Mouse (Mus musculus): ENCODE results near the gene Brd1. TPM values are rescaled to one million over a fixed set of nuclear protein-coding genes. Genes with fewer than 3 reads are reported as not detected.
A peak's percentile ranks its signal among the peaks of the same experiment; 100 is the strongest.
"Not testable (repeated sequence)": the region's sequence is repeated elsewhere in the genome, so short reads cannot be mapped to it uniquely, and the experiment has no call there.

The Brd1 gene
- polyA plus RNA-seq, 1 experiment from 2014 or later, result 24.3 TPM

- H3K27me3 ChIP-seq (ENCODE audit: control insufficient read depth, insufficient read depth, low read length); H3K9ac ChIP-seq (replicated peaks; ENCODE audit: low read length); H3K9me3 ChIP-seq (replicated peaks; ENCODE audit: control insufficient read depth, low read length); DNase-seq (ENCODE audit: low spot score); H3K36me3 ChIP-seq (replicated peaks; ENCODE audit: control insufficient read depth, insufficient read depth, low read depth, low read length); H3K4me1 ChIP-seq (ENCODE audit: control insufficient read depth, insufficient read depth, low read length); ATAC-seq (replicated peaks; ENCODE audit: insufficient number of reproducible peaks, low FRiP score, low TSS enrichment, low read depth); H3K4me2 ChIP-seq (ENCODE audit: low read depth, low read length); H3K27ac ChIP-seq (replicated peaks; ENCODE audit: low read depth, low read length); H3K4me3 ChIP-seq (ENCODE audit: low read depth, low read length): not testable (repeated sequence)
- WGBS, result 88% methylated on average over 5 of the region's 5 CpGs
These were observed 9.3 kb upstream of the Brd1 start for GRCm38 (mm10) chr15:88743371-88743770.

- H3K36me3 ChIP-seq (replicated peaks; ENCODE audit: control insufficient read depth, insufficient read depth, low read depth, low read length), result no peaks in the 10 kb centered on the region
- no peak overlapping the region for H3K9ac ChIP-seq (replicated peaks; ENCODE audit: low read length)
- no peaks in the 10 kb centered on the region for H3K4me1 ChIP-seq (ENCODE audit: control insufficient read depth, insufficient read depth, low read length)
- no peaks in the 10 kb centered on the region for H3K27me3 ChIP-seq (ENCODE audit: control insufficient read depth, insufficient read depth, low read length)
- 56% methylated on average over 6 of the region's 6 CpGs for WGBS
- H3K4me3 ChIP-seq (ENCODE audit: low read depth, low read length), result no peak overlapping the region
- no peak for ATAC-seq (replicated peaks; ENCODE audit: insufficient number of reproducible peaks, low FRiP score, low TSS enrichment, low read depth)
- no peak overlapping the region for H3K4me2 ChIP-seq (ENCODE audit: low read depth, low read length)
- no peak overlapping the region for H3K27ac ChIP-seq (replicated peaks; ENCODE audit: low read depth, low read length)
- DNase-seq (ENCODE audit: low spot score), result no peak
- H3K9me3 ChIP-seq (replicated peaks; ENCODE audit: control insufficient read depth, low read length), result no peaks in the 10 kb centered on the region
These were observed 7.3 kb upstream of the Brd1 start for GRCm38 (mm10) chr15:88741366-88741765.

- Histone ChIP-seq H3K27me3 (ENCODE audit: control insufficient read depth, insufficient read depth, low read length) (no peaks in the 10 kb centered on the region), H3K9ac (replicated peaks; ENCODE audit: low read length) (no peak overlapping the region), H3K4me1 (ENCODE audit: control insufficient read depth, insufficient read depth, low read length) (no peaks in the 10 kb centered on the region), H3K4me2 (ENCODE audit: low read depth, low read length) (no peak overlapping the region), H3K9me3 (replicated peaks; ENCODE audit: control insufficient read depth, low read length) (no peaks in the 10 kb centered on the region), H3K27ac (replicated peaks; ENCODE audit: low read depth, low read length) (no peak overlapping the region), H3K36me3 (replicated peaks; ENCODE audit: control insufficient read depth, insufficient read depth, low read depth, low read length) (no peaks in the 10 kb centered on the region), H3K4me3 (ENCODE audit: low read depth, low read length) (no peak overlapping the region)
- ATAC-seq (replicated peaks; ENCODE audit: insufficient number of reproducible peaks, low FRiP score, low TSS enrichment, low read depth) (no peak), DNase-seq (ENCODE audit: low spot score) (no peak)
- WGBS, result 78% methylated on average over 2 of the region's 2 CpGs
These were observed 4.4 kb upstream of the Brd1 start for GRCm38 (mm10) chr15:88738466-88738865.

GRCm38 (mm10) chr15:88736166-88736565, 2.1 kb upstream of the Brd1 start:
- H3K4me1 ChIP-seq (ENCODE audit: control insufficient read depth, insufficient read depth, low read length), result peaks cover 3% of the 10 kb centered on the region; the same call in 1 of the 2 replicates
- 79% methylated on average over 4 of the region's 4 CpGs for WGBS
- H3K4me3 ChIP-seq (ENCODE audit: low read depth, low read length), result no peak overlapping the region
- no peak for ATAC-seq (replicated peaks; ENCODE audit: insufficient number of reproducible peaks, low FRiP score, low TSS enrichment, low read depth)
- no peak overlapping the region for H3K27ac ChIP-seq (replicated peaks; ENCODE audit: low read depth, low read length)
- DNase-seq (ENCODE audit: low spot score), result no peak
- H3K9ac ChIP-seq (replicated peaks; ENCODE audit: low read length), result no peak overlapping the region
- H3K36me3 ChIP-seq (replicated peaks; ENCODE audit: control insufficient read depth, insufficient read depth, low read depth, low read length), result no peaks in the 10 kb centered on the region
- no peaks in the 10 kb centered on the region for H3K27me3 ChIP-seq (ENCODE audit: control insufficient read depth, insufficient read depth, low read length)
- H3K9me3 ChIP-seq (replicated peaks; ENCODE audit: control insufficient read depth, low read length), result no peaks in the 10 kb centered on the region
- H3K4me2 ChIP-seq (ENCODE audit: low read depth, low read length), result no peak overlapping the region

DNA sequence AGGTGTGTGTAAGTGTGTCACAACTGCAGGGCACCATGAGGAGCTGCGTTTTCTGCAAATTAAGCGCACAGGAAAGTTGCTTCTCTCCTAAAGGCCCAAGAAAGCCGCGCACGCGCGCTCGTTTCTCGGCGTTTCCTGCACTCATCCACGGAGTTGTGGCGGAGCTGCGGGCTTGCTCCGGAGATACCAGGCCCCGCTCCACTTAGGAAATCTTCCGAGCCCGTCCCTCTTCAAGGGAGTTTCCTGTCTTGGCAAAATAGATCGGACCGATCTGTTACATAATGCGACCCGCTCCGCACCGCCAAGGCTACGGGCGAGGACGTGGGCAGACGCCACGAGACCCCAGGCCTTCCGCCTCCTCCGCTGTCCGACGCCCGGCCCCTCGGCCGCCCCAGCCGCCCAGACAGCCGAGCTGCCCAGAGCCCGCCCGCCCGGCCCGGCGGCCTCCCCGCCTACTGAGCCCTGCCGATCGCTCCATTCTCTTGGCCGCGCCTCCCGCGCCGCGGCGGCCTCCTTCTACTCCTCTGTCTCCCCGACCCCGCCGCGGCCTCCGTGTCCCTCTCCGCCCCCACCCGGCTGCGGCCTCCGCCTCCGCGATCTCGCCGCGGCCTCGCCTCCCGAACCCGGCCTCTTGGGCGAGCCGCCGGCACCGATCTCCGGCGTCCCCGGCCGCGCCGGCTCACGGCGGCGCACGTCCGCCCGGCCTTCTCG, 837 bp downstream of the Brd1 start:
- H3K4me3 ChIP-seq (ENCODE audit: low read depth, low read length), result peak overlapping the region; percentile 99
- ATAC-seq (replicated peaks; ENCODE audit: insufficient number of reproducible peaks, low FRiP score, low TSS enrichment, low read depth), result 0 out of 2 replicates have a peak, but pooled peaks have one; percentile 46
- H3K9me3 ChIP-seq (replicated peaks; ENCODE audit: control insufficient read depth, low read length), result no peaks in the 10 kb centered on the region
- H3K27ac ChIP-seq (replicated peaks; ENCODE audit: low read depth, low read length), result peak overlapping the region; percentile 80
- peaks cover 15% of the 10 kb centered on the region for H3K36me3 ChIP-seq (replicated peaks; ENCODE audit: control insufficient read depth, insufficient read depth, low read depth, low read length)
- H3K4me2 ChIP-seq (ENCODE audit: low read depth, low read length), result peak overlapping the region; percentile 85
- H3K4me1 ChIP-seq (ENCODE audit: control insufficient read depth, insufficient read depth, low read length), result peaks cover 3% of the 10 kb centered on the region; the same call in 1 of the 2 replicates
- peak overlapping the region; percentile 99 for H3K9ac ChIP-seq (replicated peaks; ENCODE audit: low read length)
- 0% methylated on average over 47 of the region's 86 CpGs for WGBS
- DNase-seq (ENCODE audit: low spot score), result peak; percentile 62
- H3K27me3 ChIP-seq (ENCODE audit: control insufficient read depth, insufficient read depth, low read length), result no peaks in the 10 kb centered on the region

DNA sequence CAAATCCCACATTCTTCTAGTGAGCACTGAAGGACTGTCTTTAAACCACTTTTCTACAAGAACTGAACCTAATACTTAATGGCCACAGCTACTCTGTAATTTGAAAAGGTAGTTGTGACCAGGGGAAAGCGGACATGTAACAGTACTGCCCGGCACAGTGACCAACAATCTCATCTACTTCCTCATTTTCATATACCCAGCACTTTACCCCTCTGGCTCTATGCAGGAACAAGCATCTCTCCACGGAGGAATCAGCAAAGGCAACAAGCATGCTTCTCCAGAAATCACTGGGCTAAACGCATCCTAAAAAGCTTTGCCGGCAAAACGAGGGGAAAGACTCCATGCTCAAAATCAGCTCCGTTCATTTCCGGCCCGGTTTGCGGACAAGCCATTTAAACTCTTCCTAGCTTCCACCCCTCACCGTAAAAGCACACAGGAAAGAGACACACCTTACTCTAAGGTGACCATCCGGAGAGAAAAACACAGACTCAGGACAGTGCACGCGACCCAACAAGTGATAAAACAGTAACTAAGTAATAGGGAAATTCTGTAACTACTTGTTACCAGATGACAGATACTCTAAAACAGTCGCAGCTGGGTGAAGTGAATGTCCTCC, 1.5 kb downstream of the Brd1 start:
- ATAC-seq (replicated peaks; ENCODE audit: insufficient number of reproducible peaks, low FRiP score, low TSS enrichment, low read depth) (no peak), DNase-seq (ENCODE audit: low spot score) (no peak)
- Histone ChIP-seq H3K27me3 (ENCODE audit: control insufficient read depth, insufficient read depth, low read length) (no peaks in the 10 kb centered on the region), H3K4me2 (ENCODE audit: low read depth, low read length) (peak overlapping the region; percentile 85), H3K9me3 (replicated peaks; ENCODE audit: control insufficient read depth, low read length) (no peaks in the 10 kb centered on the region), H3K27ac (replicated peaks; ENCODE audit: low read depth, low read length) (no peak overlapping the region), H3K36me3 (replicated peaks; ENCODE audit: control insufficient read depth, insufficient read depth, low read depth, low read length) (peaks cover 15% of the 10 kb centered on the region), H3K4me1 (ENCODE audit: control insufficient read depth, insufficient read depth, low read length) (peaks cover 3% of the 10 kb centered on the region; the same call in 1 of the 2 replicates), H3K9ac (replicated peaks; ENCODE audit: low read length) (peak overlapping the region; percentile 99), H3K4me3 (ENCODE audit: low read depth, low read length) (peak overlapping the region; percentile 99)
- 30% methylated on average over 15 of the region's 15 CpGs for WGBS

- Histone ChIP-seq H3K4me3 (ENCODE audit: low read depth, low read length) (no peak overlapping the region), H3K27me3 (ENCODE audit: control insufficient read depth, insufficient read depth, low read length) (no peaks in the 10 kb centered on the region), H3K36me3 (replicated peaks; ENCODE audit: control insufficient read depth, insufficient read depth, low read depth, low read length) (peaks cover 15% of the 10 kb centered on the region), H3K4me1 (ENCODE audit: control insufficient read depth, insufficient read depth, low read length) (peaks cover 3% of the 10 kb centered on the region; the same call in 1 of the 2 replicates), H3K4me2 (ENCODE audit: low read depth, low read length) (no peak overlapping the region), H3K9ac (replicated peaks; ENCODE audit: low read length) (no peak overlapping the region), H3K9me3 (replicated peaks; ENCODE audit: control insufficient read depth, low read length) (no peaks in the 10 kb centered on the region), H3K27ac (replicated peaks; ENCODE audit: low read depth, low read length) (no peak overlapping the region)
- DNase-seq (ENCODE audit: low spot score) (no peak), ATAC-seq (replicated peaks; ENCODE audit: insufficient number of reproducible peaks, low FRiP score, low TSS enrichment, low read depth) (no peak)
- 90% methylated on average over 3 of the region's 3 CpGs for WGBS
These were observed 3.3 kb downstream of the Brd1 start for GRCm38 (mm10) chr15:88730717-88731116.

- 93% methylated on average over 3 of the region's 3 CpGs for WGBS
- DNase-seq (ENCODE audit: low spot score) (no peak), ATAC-seq (replicated peaks; ENCODE audit: insufficient number of reproducible peaks, low FRiP score, low TSS enrichment, low read depth) (no peak)
- Histone ChIP-seq H3K9ac (replicated peaks; ENCODE audit: low read length) (no peak overlapping the region), H3K27ac (replicated peaks; ENCODE audit: low read depth, low read length) (no peak overlapping the region), H3K27me3 (ENCODE audit: control insufficient read depth, insufficient read depth, low read length) (no peaks in the 10 kb centered on the region), H3K9me3 (replicated peaks; ENCODE audit: control insufficient read depth, low read length) (no peaks in the 10 kb centered on the region), H3K4me2 (ENCODE audit: low read depth, low read length) (no peak overlapping the region), H3K36me3 (replicated peaks; ENCODE audit: control insufficient read depth, insufficient read depth, low read depth, low read length) (peaks cover 22% of the 10 kb centered on the region), H3K4me1 (ENCODE audit: control insufficient read depth, insufficient read depth, low read length) (peaks cover 2% of the 10 kb centered on the region; the same call in 1 of the 2 replicates), H3K4me3 (ENCODE audit: low read depth, low read length) (no peak overlapping the region)
These were observed 6.8 kb downstream of the Brd1 start for GRCm38 (mm10) chr15:88727204-88727603.
